Mouse (Mus musculus) testis, postnatal 14 days (tissue): Measurements from ENCODE around the gene Fbxw7.
"Not testable (repeated sequence)": the region's sequence is repeated elsewhere in the genome, so short reads cannot be mapped to it uniquely, and the experiment has no call there.

ENCODE experiments used
- DNase-seq: peaks from one replicate; pipeline ENCODE4 v3.0.0; 2021; ENCODE audit warnings: low spot score

Fbxw7 gene

DNA sequence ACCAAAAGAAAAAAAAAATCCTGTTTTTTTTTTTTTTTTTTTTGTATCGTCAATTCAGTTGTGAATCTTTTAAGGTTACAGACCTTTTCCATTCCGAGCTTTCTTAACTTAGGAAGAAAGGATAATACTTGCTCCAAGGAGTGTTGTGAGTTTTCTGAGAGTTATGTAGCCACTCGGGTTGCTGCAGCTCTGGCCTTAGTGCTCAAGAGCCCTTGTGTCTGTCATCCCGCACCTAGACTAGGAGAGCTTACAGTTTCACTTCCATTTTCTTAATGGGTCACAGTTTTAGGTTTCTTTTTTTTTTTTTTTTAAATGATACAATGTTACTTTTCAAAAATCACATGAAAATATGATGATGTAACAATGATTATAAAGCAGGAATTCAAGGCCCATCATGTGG, 12.5 kb downstream of the Fbxw7 start:
- no peak for DNase-seq

DNA sequence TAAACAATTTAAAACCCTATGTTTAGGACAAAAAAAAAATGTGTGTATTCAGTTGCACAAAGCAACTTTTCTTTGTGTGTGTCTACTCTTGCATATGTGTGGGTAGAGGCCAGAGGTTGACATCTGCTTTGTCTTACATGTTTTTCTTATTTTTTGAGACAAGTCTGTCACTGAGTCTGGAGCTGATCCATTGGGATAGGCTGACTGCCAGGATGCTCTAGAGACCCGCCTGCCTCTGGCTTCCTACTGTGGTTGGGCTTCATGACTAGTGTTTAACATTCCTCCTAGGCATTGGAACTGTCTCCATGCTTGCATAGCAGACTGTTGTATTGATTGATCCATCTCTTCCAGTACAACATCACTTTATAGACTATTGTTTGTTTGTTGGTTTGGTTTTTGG, 14.3 kb downstream of the Fbxw7 start:
- DNase-seq, result no peak

DNA sequence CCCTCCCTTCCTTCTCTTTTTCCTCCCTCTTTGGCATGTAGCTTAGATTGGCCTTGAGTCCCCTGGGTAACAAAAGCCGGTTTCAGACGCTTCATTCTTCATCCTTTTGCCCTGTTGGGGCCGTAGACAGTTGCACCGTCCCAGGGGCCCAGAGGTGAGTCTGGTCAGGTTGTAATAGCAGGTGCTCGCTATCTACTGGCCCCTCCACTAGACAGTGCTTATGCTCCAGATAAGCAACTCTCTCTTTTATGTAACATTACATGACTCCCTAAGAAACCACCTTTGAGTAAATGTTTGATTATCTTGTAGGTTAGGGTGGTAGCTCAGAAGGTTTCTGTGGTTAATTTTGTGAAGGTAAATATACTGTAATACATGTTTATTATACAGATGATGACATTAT, 21.0 kb downstream of the Fbxw7 start:
- no peak for DNase-seq

DNA sequence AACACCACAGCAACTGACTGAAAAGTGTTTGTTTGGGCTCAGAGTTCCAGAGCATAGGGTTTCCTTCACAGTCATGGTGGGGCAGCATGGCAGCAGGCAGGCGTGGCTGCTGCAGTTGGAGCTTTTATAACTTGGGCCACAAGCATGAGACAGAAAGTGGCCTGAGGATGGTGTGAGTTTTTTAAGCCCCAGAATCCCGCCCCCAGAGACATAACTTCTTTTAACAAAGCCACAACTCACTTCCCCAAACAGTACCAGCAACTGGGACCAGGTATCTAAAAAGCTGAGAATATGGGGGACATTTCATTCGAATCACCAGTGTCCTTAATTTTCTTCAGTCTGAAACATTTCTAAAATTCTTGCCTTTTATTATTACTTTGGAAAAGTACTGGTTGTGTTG, 22.9 kb downstream of the Fbxw7 start:
- no peak for DNase-seq

DNA sequence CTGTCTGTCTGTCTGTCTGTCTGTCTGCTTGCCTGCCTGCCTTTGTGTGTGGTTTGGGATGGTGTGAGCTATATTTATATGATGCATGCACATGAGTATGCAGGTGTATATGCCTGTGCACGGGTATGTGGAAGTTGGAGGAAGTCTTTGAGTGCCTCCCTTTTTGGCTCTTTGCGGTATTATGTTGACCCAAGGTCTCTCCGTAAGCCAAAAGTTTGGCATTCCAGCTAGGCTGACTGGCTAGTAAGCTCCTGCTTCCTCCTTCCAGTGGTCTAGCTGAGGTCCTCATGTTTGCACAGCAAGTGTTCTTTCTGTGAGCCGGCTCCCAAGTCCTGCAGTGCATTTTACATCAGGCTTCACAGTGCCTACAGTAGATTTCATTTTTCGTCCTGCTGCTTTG, 24.4 kb downstream of the Fbxw7 start:
- no peak for DNase-seq

DNA sequence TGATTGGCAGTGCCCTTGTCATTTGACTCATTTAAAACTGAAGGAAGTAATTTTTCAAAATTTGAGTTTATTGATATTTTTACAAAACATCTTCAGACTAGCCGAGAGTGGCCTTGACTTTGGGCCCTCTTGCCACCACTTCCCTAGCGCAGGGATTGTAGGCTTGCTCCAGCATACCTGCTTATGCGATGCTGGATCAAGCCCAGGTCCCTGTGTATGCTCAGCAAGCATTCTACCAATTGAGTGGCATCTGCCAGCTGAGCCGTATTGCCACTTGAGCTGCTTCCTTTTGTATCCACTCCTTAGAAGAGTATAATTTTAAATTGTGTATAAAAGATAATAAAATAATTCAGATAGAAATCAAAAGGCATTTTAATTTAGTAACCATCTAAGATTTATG, 26.2 kb downstream of the Fbxw7 start:
- no peak for DNase-seq

DNA sequence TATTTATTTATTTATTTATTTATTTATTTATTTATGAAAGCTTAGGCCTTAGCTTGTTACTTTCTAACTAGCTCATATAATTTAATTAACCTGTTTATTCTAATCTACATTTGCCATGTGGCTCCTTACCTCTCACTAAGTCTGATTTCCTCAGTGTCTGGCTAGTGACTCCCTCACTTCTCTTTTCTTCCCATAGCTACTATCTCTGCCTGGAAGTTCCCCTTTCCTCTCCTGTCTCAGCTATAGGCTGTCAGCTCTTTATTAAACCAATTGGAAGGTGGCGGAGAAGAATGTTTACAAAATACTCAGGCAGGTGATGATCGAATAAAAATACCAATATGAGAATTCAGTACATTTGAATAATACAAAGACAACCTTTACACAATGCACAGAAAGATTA, 27.7 kb downstream of the Fbxw7 start:
- DNase-seq, result no peak

DNA sequence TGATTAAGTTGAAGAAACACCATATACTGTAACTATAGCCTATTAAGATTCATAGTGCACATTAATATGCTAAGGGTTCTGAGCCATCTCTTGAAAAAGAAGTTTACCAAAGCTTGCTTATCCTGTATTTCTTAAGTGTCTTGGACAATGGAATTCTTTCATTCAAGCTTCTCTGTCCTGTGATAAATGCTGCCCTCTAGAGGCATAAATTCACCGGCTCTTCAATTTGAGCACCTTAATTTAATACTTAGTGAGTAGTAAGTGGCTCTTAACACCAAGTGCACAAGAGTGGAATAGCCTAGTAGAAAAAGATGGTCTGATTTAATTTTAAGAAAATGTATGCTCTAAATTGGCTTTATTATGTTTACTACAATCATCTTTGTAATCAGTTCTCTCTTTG, 28.5 kb downstream of the Fbxw7 start:
- DNase-seq, result no peak

DNA sequence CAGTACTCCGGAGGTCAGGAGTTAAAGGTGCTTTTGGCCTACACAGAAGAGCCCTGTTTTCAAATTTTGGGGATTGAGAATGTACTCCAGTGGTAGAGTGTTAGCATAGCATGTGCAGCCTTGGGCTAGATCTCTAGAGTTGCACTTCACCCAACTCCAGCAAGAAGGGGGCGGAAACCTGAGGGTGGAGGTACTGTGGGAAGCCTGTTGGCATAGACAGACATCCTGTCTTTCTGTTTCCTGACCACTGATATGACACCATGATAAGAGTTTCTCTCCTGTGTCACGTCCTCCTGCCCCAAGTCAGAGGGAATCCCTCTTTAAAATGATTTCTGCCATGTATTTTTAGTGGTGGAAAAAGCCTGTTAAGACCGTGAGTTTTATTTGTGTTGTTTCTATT, 33.7 kb downstream of the Fbxw7 start:
- DNase-seq, result no peak

DNA sequence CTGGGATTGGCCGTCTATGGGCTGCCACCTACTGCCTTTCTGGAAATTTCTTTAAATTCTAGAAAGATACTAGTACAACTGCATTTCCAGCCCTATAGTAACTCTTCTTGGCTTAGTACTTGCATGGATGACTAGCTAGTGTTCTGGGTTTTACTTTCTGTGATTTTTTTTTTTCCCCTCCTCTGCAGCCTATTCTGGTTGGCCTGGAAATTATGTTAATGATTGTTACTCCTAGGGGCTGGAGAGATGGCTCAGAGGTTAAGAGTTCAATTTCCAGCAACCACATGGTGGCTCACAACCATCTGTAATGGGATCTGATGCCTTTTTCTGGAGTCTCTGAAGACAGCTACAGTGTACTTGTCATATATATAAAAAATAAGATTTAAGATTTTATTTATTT, 35.4 kb downstream of the Fbxw7 start:
- DNase-seq, result no peak

DNA sequence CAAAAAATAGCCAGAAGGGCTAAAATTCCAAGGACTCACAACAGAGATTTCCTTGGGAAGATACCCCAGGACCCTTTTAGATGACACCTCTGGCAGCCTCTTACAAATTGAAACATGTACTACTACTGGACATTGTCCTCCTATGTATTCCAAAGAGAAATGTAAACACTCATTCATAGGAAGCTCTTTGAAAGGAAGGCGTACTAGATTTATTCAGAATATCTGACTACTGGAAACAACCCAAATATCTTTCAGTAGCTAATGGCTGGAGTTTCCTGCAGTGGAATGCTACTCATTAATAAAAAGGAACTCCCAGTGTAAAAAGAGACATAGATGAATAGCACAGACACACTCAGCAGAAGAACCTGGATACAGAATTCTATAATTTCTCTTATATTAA, 36.7 kb downstream of the Fbxw7 start:
- no peak for DNase-seq

DNA sequence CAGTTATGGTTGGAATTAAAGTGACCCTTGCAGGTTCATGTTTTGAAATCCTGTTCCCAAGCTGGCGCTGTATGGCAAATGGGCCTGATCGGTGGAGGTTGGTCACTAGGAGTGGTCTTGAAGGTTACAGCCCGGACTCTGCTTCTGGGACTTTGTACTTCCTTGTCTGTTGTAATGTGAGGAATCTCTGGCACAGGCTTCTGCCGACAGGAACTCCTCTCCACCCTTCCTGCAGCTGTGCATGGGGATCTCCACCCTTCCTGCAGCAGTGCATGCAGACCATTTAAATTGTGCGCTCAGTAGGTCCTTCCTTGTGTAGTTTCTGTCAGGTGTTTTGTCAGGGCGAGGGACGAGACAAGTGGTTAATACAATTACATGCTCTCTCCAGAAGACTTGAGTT, 37.8 kb downstream of the Fbxw7 start:
- no peak for DNase-seq

DNA sequence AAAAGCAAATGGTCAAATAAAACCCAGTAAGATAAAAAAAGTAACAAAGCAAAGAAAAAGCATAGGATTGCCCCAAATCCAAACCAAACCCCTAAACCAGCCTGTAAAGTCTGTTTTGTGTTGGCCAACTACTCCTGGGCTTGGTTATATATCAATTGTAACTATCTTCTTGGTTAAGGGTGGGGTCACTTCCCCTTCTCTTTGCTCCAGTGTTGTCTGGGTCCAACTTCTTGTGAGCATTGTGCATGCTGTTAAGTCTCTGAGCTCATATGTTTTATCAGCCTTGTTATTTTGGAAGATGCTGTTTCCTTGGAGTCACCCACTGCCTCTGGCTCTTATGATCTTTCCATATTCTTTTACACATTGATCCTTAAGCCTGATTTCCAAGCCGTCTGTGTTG, 39.4 kb downstream of the Fbxw7 start:
- no peak for DNase-seq

DNA sequence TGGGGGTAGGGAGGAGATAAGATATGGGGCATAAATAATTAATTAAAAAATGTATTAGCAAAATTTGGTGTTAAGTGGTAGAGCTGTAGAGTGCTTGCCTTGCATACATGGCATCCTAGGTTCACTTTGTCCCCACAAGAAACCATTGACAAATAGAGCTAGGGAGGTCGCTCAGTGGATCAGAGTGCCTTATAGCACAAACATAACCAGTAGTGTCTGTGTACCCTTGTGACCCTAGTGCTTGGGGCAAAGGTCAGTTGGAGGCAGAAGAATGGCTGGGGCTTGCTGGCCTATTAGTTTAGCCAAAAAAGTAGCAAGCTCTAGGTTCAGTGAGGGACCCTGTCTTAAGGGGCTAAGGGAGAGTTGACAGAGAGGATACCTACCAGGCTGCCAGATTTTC, 45.6 kb downstream of the Fbxw7 start:
- no peak for DNase-seq

DNA sequence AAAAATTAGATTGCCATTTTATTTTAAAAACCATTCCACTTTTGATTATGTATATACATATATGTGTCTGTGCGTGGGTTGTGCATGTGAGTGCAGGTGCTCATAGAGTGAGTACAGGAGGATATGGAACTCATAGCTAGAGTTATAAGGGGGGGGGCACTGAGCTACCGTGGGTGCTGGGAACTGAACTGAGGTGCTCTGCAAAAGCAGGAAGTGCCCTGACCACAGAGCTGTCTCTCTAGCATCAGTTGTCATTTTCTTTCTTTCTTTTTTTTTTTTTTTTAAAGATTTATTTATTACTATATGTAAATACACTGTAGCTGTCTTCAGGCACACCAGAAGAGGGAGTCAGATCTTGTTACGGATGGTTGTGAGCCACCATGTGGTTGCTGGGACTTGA, 46.7 kb downstream of the Fbxw7 start:
- DNase-seq, result not testable (repeated sequence)

DNA sequence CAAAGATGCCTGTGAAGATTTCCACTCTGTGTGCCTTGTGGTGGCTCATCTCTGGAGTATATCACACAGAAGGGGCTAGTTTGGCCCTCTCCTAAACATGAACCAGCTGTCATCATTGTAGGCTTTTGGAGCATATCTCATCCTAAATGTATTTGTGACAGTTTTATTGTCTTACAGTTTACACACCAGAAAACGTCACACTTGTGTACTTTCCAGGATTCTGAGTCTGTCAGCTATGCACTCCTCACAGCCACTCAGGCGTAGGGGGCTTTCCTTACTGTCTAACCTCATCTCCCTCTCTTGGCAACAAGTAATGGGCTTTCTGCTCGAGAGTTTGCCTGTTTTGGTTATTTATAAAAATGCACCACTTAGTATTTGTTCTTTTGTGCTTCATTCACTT, 50.6 kb downstream of the Fbxw7 start:
- DNase-seq, result no peak

DNA sequence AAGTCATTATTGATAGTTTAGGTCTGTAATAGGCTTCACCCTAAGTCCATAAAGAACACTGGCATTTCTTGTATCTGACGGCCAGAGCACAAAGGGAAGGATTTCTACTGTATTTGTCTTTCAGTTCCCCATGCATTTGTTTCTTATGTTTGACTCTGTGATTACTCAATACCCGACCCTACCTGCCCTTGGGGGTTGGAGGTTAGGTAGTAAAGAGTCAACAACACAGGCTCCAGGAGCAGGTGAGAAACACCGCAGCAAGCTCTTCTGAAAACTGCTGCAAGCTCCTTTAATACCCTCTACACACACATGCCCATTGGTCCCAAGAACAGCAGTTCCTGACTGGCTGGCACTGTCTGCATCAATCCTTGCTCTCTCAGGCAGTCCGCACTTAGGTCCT, 51.8 kb downstream of the Fbxw7 start:
- DNase-seq, result no peak

DNA sequence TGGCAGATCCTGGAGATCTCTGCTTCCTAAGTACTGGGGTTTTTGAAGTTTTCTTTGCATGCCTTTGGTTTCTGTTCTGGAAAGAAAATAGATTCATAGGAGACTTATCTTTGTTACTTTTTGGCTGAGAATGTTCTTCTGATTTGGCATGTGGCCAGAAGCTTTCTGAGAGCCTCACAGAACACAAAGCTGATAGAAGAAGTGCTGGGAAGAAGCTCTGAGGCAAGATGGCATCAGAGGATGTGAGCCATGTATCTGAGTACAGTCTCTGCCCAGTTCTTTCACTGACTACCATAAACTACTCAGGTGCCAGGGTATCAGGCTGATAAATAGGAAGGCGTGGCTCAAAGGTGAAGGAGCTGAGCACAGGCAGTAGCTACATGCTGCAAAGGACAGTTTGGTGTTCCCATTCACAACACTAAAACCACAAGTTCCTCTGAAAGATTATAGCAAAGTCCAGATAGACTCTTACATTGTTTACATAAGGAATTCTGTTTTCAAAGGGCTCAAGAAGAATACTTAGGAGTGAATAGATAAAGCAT, 52.4 kb downstream of the Fbxw7 start:
- no peak for DNase-seq

DNA sequence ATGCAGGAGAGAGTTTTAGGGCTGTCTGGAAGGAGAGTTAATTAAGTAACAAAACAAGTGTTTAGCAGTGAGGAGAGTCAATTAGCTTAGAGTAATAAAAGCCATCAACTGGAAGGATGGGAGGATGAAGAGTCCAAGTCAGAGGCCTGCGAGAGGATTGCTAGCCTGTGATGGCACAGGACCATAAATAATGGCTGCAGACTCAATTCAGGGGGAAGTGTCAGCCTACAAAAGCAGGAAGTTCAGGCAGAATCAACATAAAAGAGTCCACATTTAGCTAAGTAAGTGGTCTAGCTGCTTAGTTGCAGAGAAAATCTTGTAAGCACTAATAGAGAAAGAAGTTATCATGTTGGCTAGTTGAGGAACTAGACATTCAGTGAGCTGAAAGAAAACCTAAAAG, 52.9 kb downstream of the Fbxw7 start:
- DNase-seq, result no peak

DNA sequence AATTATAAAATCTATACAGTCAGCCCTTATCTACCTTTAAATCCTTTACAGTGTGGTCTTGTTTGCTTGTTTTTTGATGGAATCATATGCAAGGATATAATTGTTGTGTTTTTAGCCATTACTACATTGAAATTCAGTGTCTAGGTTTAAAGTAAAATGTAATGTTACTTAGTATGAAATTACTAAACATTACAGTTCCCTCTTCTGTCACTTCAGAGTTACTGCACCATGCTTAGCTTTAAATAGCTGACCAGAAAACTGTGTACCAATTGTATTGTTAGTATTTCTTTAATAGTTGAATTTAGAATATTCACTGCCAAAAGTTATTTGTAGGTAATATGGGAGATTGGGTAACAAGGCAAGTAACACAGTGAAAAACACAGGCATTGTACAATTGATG, 55.1 kb downstream of the Fbxw7 start:
- DNase-seq, result no peak

DNA sequence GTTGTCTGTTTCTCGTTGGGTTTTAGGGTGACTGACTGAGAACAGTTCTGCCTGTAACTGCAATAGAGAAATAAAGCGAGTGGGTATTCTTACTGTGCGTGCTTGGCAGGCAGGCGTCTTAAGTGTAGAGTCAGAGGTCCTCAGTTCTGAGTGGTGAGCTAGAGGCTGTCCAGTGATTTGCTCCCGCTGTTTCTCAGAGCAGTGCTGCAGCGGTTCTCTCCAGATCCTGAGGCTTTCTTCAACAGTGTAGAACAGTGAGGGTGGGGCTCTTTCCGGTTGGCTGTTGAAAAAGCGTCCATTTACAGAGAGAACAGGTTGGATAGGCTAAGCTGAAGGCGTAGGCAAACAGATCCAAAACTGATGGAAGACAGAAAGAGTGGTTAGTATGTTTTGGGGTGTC, 60.2 kb downstream of the Fbxw7 start:
- no peak for DNase-seq

DNA sequence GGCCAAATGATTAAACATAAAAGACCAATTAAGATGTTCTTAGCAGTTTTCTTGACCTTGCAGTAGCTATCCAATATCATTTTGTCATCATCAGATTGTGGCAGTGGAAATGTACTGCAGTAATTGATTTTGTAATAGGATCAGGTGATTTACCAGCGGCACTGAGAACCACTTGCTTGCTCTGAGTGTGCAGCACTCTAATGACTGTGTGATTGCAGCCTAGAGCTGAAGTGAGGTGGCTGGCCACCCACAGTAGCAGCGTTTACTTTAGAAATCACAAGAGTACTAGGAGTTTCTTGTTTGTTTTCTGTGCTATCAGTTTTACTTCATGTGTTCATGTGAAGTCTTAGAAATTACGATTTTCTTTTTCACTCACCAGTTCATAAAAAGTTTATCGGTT, 61.1 kb downstream of the Fbxw7 start:
- no peak for DNase-seq

DNA sequence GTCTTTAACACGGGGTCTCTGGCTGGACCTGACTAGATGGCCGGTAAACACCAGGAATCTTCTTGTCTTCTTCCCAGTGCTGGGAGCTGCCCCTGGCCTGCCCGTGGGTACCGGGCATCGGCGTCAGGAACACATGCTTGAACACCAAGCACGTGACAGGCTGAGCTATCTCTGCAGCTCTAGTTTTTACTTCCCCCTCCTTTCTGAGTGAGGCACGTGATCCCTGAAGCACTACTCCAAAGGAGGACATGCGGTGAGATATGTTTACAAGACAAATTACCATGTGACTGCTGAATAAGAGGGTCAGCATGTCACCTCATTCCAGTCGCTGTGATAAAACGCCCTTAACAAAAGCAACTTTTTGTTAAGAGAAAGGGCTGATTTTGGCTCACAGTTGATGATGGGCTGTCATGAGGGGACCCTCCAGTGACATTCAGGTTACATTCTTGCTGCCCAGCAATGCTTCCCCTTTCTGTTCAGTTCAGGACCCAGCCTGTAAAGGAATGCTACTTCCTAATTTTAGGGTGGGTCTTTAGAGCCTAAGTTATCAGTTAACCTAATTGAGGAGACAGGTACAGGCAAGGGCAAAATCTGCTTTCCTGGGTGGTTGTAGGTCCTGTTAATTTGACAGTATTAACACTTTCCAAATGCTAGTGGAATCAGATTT, 68.9 kb downstream of the Fbxw7 start:
- DNase-seq, result no peak

DNA sequence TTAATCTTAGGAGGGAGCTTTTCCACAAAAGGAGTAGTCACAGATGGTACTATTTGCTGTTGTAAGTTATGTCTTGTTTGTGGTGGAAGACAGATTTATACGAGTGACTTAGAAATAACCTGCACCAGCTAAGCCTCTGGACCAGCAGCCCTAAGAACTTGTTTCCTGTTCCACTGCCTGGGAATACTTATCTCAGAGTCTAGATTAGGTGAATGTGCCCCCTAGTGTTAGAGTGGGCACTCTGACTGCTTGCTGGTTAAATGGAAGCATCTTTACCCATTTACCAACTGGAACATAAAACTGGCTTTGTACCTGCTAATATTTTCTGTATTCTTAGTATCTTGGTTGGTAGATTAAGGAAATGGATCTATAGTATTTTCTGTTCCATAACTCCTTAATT, 74.6 kb downstream of the Fbxw7 start:
- DNase-seq, result no peak

DNA sequence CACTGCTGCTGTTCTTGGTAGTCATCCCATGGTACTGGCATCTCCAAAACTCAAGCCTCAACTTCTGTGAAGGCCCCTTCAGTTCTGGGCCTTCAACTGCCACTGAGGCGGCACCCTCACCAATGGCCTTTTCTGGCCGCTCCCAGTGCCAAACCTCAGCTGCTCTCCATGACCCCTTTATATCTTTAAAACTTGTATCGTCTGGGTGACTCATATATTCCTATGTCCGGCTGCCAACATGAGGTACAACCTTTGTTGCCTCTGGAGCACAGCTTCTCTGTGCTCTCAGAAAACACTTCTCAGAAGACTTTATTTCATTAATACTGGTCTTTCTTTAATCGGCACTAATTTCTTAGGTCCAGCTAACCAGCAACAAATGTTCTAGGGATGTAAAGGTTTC, 75.9 kb downstream of the Fbxw7 start:
- DNase-seq, result no peak
